ENCODE assay signal across 26 mouse cellular contexts in the genomic region with DNA sequence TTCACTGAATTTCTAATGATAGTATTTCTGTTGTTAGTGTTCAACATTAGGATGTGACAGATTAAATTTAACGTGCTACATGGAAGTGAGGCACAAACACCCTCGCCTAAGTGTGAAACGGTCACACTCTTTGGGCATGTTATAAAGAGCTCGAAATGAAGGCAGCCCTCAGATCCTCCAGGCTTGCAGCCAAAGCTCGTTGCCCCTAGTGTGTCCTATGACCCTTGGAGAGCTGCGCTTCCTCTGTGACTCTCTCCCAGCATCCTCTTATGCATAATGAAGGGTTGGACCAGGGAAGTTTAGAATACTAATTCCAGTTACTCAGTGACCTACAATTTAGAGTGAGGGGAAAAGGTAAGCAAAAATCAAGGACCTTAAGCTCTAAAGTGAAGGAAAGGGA.
DNase-seq lines count a peak whose midpoint lies in the region; ATAC-seq and TF ChIP-seq lines count a peak whose summit lies in the region.
"Had no signal": no experiment of that assay in that cellular context is flagged by ENCODE, and none has a peak within 500 bp of the region (broad histone marks: within the 10 kb centered on the region; RNA-seq: fewer than 3 reads in every experiment).

No protein-coding gene starts in this region.

- H3K27me3 ChIP-seq in lung, embryonic 14.5 days (ENCODE audit: insufficient read depth, low read length): no peaks in the 10 kb centered on the region
- H3K27me3 ChIP-seq in cerebellum, adult 2 months (ENCODE audit: control insufficient read depth, insufficient read depth, low read length): no peaks in the 10 kb centered on the region
- H3K27me3 ChIP-seq: forebrain, embryonic 13.5 days; hindbrain, embryonic 15.5 days; limb, embryonic 12.5 days; megakaryocyte, embryonic 14.5 days; midbrain, embryonic 15.5 days; neural tube, embryonic 13.5 days; stomach, embryonic 15.5 days had no signal

- no peak overlapping the region for H3K9ac ChIP-seq in lung, embryonic 14.5 days
- H3K9ac ChIP-seq: forebrain, embryonic 13.5 days; hindbrain, embryonic 15.5 days; limb, embryonic 12.5 days; liver, postnatal 0 days; midbrain, embryonic 15.5 days; neural tube, embryonic 13.5 days; stomach, embryonic 15.5 days had no signal

- no peaks in the 10 kb centered on the region for H3K4me1 ChIP-seq in lung, embryonic 14.5 days (ENCODE audit: insufficient read depth)
- no peaks in the 10 kb centered on the region for H3K4me1 ChIP-seq in cerebellum, adult 2 months (ENCODE audit: control insufficient read depth, insufficient read depth, low read length)
- H3K4me1 ChIP-seq: forebrain, embryonic 13.5 days; hindbrain, embryonic 15.5 days; limb, embryonic 12.5 days; midbrain, embryonic 15.5 days; neural tube, embryonic 13.5 days; stomach, embryonic 15.5 days had no signal

- H3K36me3 ChIP-seq in lung, embryonic 14.5 days (ENCODE audit: insufficient read depth): no peaks in the 10 kb centered on the region
- H3K36me3 ChIP-seq: hindbrain, embryonic 15.5 days; limb, embryonic 12.5 days; midbrain, embryonic 15.5 days; neural tube, embryonic 13.5 days; stomach, embryonic 15.5 days had no signal

- no peak for ATAC-seq in lung, embryonic 14.5 days (ENCODE audit: insufficient read depth)
- ATAC-seq: forebrain, embryonic 13.5 days; intestine, embryonic 16.5 days; liver, postnatal 0 days; midbrain, embryonic 15.5 days had no signal

- no peak overlapping the region for H3K4me3 ChIP-seq in lung, embryonic 14.5 days (ENCODE audit: low read depth, low read length)
- H3K4me3 ChIP-seq in cerebellum, adult 2 months (replicated peaks; ENCODE audit: insufficient read depth, low read depth, low read length): no peak overlapping the region
- H3K4me3 ChIP-seq: forebrain, embryonic 13.5 days; hindbrain, embryonic 15.5 days; layer of hippocampus, adult 2 months; limb, embryonic 12.5 days; megakaryocyte, embryonic 14.5 days; midbrain, embryonic 15.5 days; myocyte; neural tube, embryonic 13.5 days; stomach, embryonic 15.5 days had no signal

- H3K27ac ChIP-seq in lung, embryonic 14.5 days (ENCODE audit: low read depth): no peak overlapping the region
- no peak overlapping the region for H3K27ac ChIP-seq in cerebellum, adult 2 months (ENCODE audit: insufficient read depth, low read length)
- H3K27ac ChIP-seq: forebrain, embryonic 13.5 days; hindbrain, embryonic 15.5 days; layer of hippocampus, adult 2 months; limb, embryonic 12.5 days; midbrain, embryonic 15.5 days; neural tube, embryonic 13.5 days; stomach, embryonic 15.5 days had no signal

- TF ChIP-seq POLR2A in cerebellum, adult 2 months (IDR thresholded peaks at IDR 0.05; ENCODE audit: borderline replicate concordance, insufficient read depth, low read length): no peak

- no peaks in the 10 kb centered on the region for H3K9me3 ChIP-seq in lung, embryonic 14.5 days (ENCODE audit: low read depth, low read length)
- H3K9me3 ChIP-seq: hindbrain, embryonic 15.5 days; limb, embryonic 12.5 days; midbrain, embryonic 15.5 days; stomach, embryonic 15.5 days had no signal

- TF ChIP-seq CTCF in lung, embryonic 14.5 days (IDR thresholded peaks at IDR 0.05; ENCODE audit: low read depth): no peak
- no peak for TF ChIP-seq CTCF in cerebellum, adult 2 months (IDR thresholded peaks at IDR 0.05; ENCODE audit: borderline replicate concordance, insufficient read depth, low read depth, low read length)

- 69% methylated on average over 6 of the region's 6 CpGs for WGBS in lung, embryonic 14.5 days
- WGBS in cerebellum, adult 2 months: 43% methylated on average over 6 of the region's 6 CpGs

- H3K4me2 ChIP-seq in lung, embryonic 14.5 days: no peak overlapping the region
- H3K4me2 ChIP-seq: forebrain, embryonic 13.5 days; hindbrain, embryonic 15.5 days; limb, embryonic 12.5 days; liver, embryonic 11.5 days; midbrain, embryonic 15.5 days; neural tube, embryonic 13.5 days; stomach, embryonic 15.5 days had no signal

- DNase-seq in adrenal gland, postnatal 36 days: peak; percentile 23 to 42
- no peak for DNase-seq in adrenal gland, postnatal 10 days
- peak; percentile 34 for DNase-seq in lung, embryonic 14.5 days
- DNase-seq in lung, postnatal 25 days (ENCODE audit: low spot score): no peak
- DNase-seq in kidney, adult 9 months: peak; percentile 38
- peak; percentile 29 to 46 for DNase-seq in kidney, postnatal 4 days
- no peak for DNase-seq in cerebellum, adult 2 months
- DNase-seq: cerebellum, adult 11-12 months; cerebellum, postnatal 25 days; embryo, embryonic 11 days; gastrocnemius, postnatal 36 days; heart, postnatal 36 days; liver, postnatal 0 days; lung, postnatal 36 days; thymus, postnatal 36 days had no signal

Comparison
In these comparisons a context has a peak if more than half of its experiments do, and no peak if none do; other contexts are left out.
1. DNase-seq: peak in adrenal gland, postnatal 36 days (2 of 2), lung, embryonic 14.5 days (single experiment), kidney, adult 9 months (single experiment) and kidney, postnatal 4 days (2 of 2); none in adrenal gland, postnatal 10 days (single experiment), lung, postnatal 25 days (single experiment) and cerebellum, adult 2 months (0 of 2).